Mouse (Mus musculus): ENCODE measurements at regions not wholly inside any gene's neighbourhood (a gene's known extent, or its start where the extent isn't known, plus 50 kb on each side); places are given as distances from the start of the nearest gene placed in this dataset.
"Not testable (repeated sequence)": the region's sequence is repeated elsewhere in the genome, so short reads cannot be mapped to it uniquely, and the experiment has no call there.

DNA sequence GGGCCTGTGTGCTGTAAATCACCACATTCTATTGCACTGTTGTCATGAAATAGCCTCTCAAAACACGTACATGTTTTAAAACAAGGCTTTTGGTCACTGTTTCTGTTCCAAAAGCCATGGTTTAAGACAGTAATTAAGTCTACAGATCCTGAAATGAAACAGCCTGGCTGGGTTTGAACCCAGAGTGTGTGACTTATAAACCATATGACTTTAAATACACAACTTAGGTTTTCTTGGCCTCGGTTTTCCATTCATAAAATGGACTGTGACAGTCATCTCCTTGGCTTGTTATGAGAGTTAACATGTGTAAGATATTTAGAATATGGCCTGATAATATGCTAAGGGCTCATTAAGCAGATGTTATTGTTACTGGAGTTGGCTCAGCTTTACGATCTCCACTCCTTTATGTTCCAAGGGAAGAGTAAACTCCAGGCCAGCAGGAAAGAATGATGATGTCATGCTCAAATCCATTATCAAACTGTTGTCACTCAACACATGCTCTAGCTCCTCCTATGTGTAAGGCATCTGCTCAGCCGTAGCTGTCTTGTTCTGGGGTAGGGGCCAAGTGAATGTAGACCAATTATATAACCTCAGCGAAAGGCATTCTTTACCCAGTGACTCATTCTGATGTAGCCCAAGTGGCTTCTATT is 154.6 kb upstream of the Slc25a13 start:
- H3K4me3 ChIP-seq (ENCODE audit: low read depth, low read length) = no peak overlapping the region
- ATAC-seq = no peak
- no peak overlapping the region for H3K4me2 ChIP-seq (ENCODE audit: low read length)
- no peaks in the 10 kb centered on the region for H3K27me3 ChIP-seq (ENCODE audit: control insufficient read depth, insufficient read depth, low read depth, low read length)
- H3K4me1 ChIP-seq (ENCODE audit: control insufficient read depth, insufficient read depth, low read length) = no peaks in the 10 kb centered on the region
- H3K27ac ChIP-seq (ENCODE audit: low read length) = no peak overlapping the region
- WGBS = 86% methylated on average over 5 of the region's 5 CpGs
- no peak overlapping the region for H3K9ac ChIP-seq (ENCODE audit: low read depth, low read length)
- no peaks in the 10 kb centered on the region for H3K9me3 ChIP-seq (replicated peaks; ENCODE audit: control insufficient read depth, low read length, poor library complexity, severe bottlenecking)
- H3K36me3 ChIP-seq (ENCODE audit: control insufficient read depth, insufficient read depth, low read length) = no peaks in the 10 kb centered on the region

DNA sequence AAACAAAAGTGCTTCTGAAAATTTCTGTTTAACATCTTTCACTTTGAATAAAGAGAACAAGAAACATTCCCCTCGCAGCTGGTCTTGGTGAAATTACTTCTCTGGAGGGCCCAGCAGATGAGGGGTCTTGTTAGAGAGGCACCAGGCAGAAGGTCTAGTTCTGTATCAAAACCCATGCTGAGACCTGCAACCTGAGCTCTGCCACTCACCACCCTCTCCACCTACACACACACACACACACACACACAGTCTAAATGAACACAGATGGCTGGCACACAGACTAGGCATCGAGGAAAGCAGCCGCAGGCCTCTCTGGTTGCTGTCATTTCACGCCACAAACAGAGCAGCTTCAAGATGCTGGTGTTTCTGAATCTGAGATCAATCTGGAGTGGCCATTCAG is 147.1 kb upstream of the Slc25a13 start:
- Histone ChIP-seq H3K9me3 (replicated peaks; ENCODE audit: control insufficient read depth, low read length, poor library complexity, severe bottlenecking) (no peaks in the 10 kb centered on the region), H3K4me2 (ENCODE audit: low read length) (no peak overlapping the region), H3K27ac (ENCODE audit: low read length) (no peak overlapping the region), H3K9ac (ENCODE audit: low read depth, low read length) (no peak overlapping the region), H3K4me3 (ENCODE audit: low read depth, low read length) (no peak overlapping the region), H3K36me3 (ENCODE audit: control insufficient read depth, insufficient read depth, low read length) (no peaks in the 10 kb centered on the region), H3K27me3 (ENCODE audit: control insufficient read depth, insufficient read depth, low read depth, low read length) (no peaks in the 10 kb centered on the region), H3K4me1 (ENCODE audit: control insufficient read depth, insufficient read depth, low read length) (no peaks in the 10 kb centered on the region)
- ATAC-seq = no peak
- WGBS = 68% methylated on average over 4 of the region's 4 CpGs

DNA sequence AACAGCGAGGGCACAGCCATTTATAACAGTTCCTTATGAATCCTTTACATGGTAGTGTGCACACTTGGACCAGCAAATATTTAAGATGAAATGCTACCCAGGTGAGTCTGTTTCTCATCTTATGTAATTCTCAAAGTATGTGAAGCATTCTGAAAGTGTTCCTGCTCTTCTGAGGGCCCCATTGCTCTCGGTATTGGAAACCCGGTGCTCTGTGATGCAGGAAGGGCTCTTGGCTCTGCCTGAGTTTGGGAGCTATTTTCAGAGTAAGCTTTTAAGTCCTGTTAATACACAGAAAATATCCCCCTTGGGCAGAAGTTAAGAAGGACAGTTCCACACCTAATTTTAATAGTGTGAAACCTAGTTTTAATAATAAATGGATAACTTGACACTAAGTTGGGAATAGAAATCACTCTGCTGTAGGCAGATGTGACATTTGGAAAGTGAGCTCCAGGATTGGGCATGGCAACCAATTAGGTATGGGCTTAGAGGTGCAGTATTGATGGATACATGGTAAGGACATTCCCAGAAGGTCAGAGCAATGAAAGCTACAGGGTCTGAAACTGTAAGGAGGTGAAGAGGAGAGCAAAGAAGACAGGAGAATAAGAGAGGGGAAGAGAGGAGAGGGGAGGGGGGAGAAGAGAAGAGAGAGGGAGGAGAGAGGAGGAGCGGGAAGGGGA is 145.8 kb upstream of the Slc25a13 start:
- H3K4me1 ChIP-seq (ENCODE audit: control insufficient read depth, insufficient read depth, low read length) = no peaks in the 10 kb centered on the region
- 0 out of 2 replicates have a peak, but pooled peaks have one; percentile 56 for ATAC-seq
- no peak overlapping the region for H3K4me3 ChIP-seq (ENCODE audit: low read depth, low read length)
- no peaks in the 10 kb centered on the region for H3K27me3 ChIP-seq (ENCODE audit: control insufficient read depth, insufficient read depth, low read depth, low read length)
- H3K9me3 ChIP-seq (replicated peaks; ENCODE audit: control insufficient read depth, low read length, poor library complexity, severe bottlenecking) = no peaks in the 10 kb centered on the region
- H3K9ac ChIP-seq (ENCODE audit: low read depth, low read length) = no peak overlapping the region
- WGBS = 79% methylated on average over 4 of the region's 4 CpGs
- H3K27ac ChIP-seq (ENCODE audit: low read length) = no peak overlapping the region
- no peaks in the 10 kb centered on the region for H3K36me3 ChIP-seq (ENCODE audit: control insufficient read depth, insufficient read depth, low read length)
- no peak overlapping the region for H3K4me2 ChIP-seq (ENCODE audit: low read length)

DNA sequence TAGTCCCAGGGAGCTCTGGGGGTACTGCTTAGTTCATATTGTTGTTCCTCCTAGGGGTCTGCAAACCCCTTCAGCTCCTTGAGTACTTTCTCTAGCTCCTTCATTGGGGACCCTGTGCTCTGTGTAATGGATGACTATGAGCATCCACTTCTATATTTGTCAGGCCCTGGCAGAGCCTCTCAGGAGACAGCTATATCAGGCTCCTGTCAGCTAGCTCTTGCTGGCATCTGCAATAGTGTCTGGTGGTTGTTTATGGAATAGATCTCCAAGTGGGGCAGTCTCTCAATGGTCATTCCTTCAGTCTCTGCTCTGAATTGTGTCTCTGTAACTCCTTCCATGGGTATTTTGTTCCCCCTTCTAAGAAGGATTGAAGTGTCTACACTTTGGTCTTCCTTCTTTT is 144.2 kb upstream of the Slc25a13 start:
- not testable (repeated sequence) for H3K4me2 ChIP-seq (ENCODE audit: low read length); H3K27me3 ChIP-seq (ENCODE audit: control insufficient read depth, insufficient read depth, low read depth, low read length); H3K9me3 ChIP-seq (replicated peaks; ENCODE audit: control insufficient read depth, low read length, poor library complexity, severe bottlenecking); H3K27ac ChIP-seq (ENCODE audit: low read length); ATAC-seq; H3K4me3 ChIP-seq (ENCODE audit: low read depth, low read length); H3K36me3 ChIP-seq (ENCODE audit: control insufficient read depth, insufficient read depth, low read length); H3K4me1 ChIP-seq (ENCODE audit: control insufficient read depth, insufficient read depth, low read length); H3K9ac ChIP-seq (ENCODE audit: low read depth, low read length)

DNA sequence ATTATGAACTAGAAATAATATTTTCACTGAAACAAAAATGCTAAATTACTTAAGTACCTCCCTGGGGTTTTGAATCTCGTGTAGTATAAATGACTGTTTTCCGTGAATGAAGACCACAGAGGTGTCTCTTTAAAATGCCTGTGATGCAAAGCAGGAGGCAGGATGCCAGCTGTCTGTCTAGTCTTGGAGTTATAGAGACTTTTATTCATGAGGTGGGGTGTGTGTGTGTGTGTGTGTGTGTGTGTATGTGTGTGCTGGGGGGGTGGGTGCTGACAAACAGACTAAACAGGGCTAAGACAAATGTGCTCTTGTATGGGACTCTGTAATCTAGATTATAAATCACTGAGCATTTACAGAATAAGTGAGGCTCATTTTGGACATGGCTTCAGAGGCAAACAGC is 140.5 kb upstream of the Slc25a13 start:
- H3K9me3 ChIP-seq (replicated peaks; ENCODE audit: control insufficient read depth, low read length, poor library complexity, severe bottlenecking) = no peaks in the 10 kb centered on the region
- WGBS = 33% methylated on average over 2 of the region's 2 CpGs
- H3K4me3 ChIP-seq (ENCODE audit: low read depth, low read length) = no peak overlapping the region
- no peak overlapping the region for H3K4me2 ChIP-seq (ENCODE audit: low read length)
- H3K9ac ChIP-seq (ENCODE audit: low read depth, low read length) = no peak overlapping the region
- H3K4me1 ChIP-seq (ENCODE audit: control insufficient read depth, insufficient read depth, low read length) = no peaks in the 10 kb centered on the region
- H3K36me3 ChIP-seq (ENCODE audit: control insufficient read depth, insufficient read depth, low read length) = no peaks in the 10 kb centered on the region
- no peak overlapping the region for H3K27ac ChIP-seq (ENCODE audit: low read length)
- ATAC-seq = no peak
- H3K27me3 ChIP-seq (ENCODE audit: control insufficient read depth, insufficient read depth, low read depth, low read length) = no peaks in the 10 kb centered on the region

DNA sequence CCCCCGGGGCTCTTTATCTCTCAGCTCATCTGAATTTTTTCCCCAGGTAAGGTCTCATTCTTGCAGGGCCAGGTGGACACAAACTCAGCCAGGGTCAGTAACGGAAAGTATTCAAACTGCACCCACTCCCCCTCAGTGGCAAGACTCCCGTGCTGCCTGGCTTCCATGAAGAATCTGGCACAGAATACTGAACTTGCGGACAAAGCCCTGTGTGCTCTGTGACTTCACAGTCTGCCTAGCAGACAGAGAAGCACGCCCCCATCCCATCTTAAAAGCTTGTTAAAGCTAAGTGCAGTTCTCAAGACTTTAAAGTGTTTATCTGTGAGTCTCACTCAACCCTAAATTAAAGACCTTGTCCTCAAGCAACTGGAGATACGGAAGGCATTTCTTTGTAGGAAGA is 140.0 kb upstream of the Slc25a13 start:
- H3K4me2 ChIP-seq (ENCODE audit: low read length) = no peak overlapping the region
- H3K4me3 ChIP-seq (ENCODE audit: low read depth, low read length) = no peak overlapping the region
- ATAC-seq = no peak
- H3K9ac ChIP-seq (ENCODE audit: low read depth, low read length) = no peak overlapping the region
- H3K27ac ChIP-seq (ENCODE audit: low read length) = no peak overlapping the region
- H3K36me3 ChIP-seq (ENCODE audit: control insufficient read depth, insufficient read depth, low read length) = no peaks in the 10 kb centered on the region
- no peaks in the 10 kb centered on the region for H3K4me1 ChIP-seq (ENCODE audit: control insufficient read depth, insufficient read depth, low read length)
- WGBS = 66% methylated on average over 6 of the region's 6 CpGs
- H3K9me3 ChIP-seq (replicated peaks; ENCODE audit: control insufficient read depth, low read length, poor library complexity, severe bottlenecking) = no peaks in the 10 kb centered on the region
- no peaks in the 10 kb centered on the region for H3K27me3 ChIP-seq (ENCODE audit: control insufficient read depth, insufficient read depth, low read depth, low read length)

DNA sequence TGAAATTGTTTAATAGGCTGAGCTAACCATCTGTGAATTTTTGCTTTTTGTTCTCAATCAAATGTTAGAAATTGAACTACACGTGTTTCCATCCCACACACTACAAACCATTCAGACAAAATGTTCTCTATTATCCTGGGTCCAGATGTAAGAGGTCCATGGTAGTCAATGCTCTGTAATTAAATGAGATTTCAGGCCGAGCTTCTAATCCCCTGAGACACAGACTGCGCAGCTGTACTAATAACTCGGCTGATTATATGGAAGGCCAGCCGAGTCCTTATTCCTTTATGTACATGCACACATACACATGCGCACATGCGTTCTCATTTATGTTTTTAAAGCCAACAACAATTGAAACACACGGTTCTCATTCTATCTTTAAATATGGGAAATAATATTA is 118.3 kb upstream of the Slc25a13 start:
- Histone ChIP-seq H3K27ac (ENCODE audit: low read length) (no peak overlapping the region), H3K4me1 (ENCODE audit: control insufficient read depth, insufficient read depth, low read length) (no peaks in the 10 kb centered on the region), H3K4me2 (ENCODE audit: low read length) (no peak overlapping the region), H3K9me3 (replicated peaks; ENCODE audit: control insufficient read depth, low read length, poor library complexity, severe bottlenecking) (no peaks in the 10 kb centered on the region), H3K4me3 (ENCODE audit: low read depth, low read length) (no peak overlapping the region), H3K36me3 (ENCODE audit: control insufficient read depth, insufficient read depth, low read length) (no peaks in the 10 kb centered on the region), H3K9ac (ENCODE audit: low read depth, low read length) (no peak overlapping the region), H3K27me3 (ENCODE audit: control insufficient read depth, insufficient read depth, low read depth, low read length) (no peaks in the 10 kb centered on the region)
- ATAC-seq = no peak
- 50% methylated on average over 8 of the region's 8 CpGs for WGBS

DNA sequence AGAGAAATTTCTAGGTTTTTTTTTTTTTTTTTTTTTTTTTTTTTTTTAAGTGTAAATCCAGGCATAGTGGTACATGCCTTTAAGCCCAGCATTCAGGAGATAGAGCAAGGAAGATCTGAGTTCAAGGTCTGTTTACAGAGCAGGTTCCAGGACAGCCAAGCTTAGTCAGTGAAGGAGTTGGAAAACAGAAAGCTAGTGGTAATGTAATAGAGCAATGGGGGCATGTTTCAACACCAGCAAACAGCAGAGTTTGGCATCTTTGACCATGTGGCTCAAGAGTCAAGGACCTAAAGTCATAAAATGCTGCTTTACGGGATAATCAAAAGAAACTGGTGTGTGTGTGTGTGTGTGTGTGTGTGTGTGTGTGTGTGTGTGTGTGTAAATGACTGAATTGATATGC is 113.3 kb upstream of the Slc25a13 start:
- Histone ChIP-seq H3K27ac (ENCODE audit: low read length) (no peak overlapping the region), H3K27me3 (ENCODE audit: control insufficient read depth, insufficient read depth, low read depth, low read length) (no peaks in the 10 kb centered on the region), H3K9me3 (replicated peaks; ENCODE audit: control insufficient read depth, low read length, poor library complexity, severe bottlenecking) (peaks cover 8% of the 10 kb centered on the region; the same call in 1 of the 2 replicates), H3K4me3 (ENCODE audit: low read depth, low read length) (no peak overlapping the region), H3K36me3 (ENCODE audit: control insufficient read depth, insufficient read depth, low read length) (no peaks in the 10 kb centered on the region), H3K4me1 (ENCODE audit: control insufficient read depth, insufficient read depth, low read length) (no peaks in the 10 kb centered on the region), H3K9ac (ENCODE audit: low read depth, low read length) (no peak overlapping the region), H3K4me2 (ENCODE audit: low read length) (no peak overlapping the region)
- 100% methylated on average over 1 of the region's 1 CpGs for WGBS
- ATAC-seq = no peak

DNA sequence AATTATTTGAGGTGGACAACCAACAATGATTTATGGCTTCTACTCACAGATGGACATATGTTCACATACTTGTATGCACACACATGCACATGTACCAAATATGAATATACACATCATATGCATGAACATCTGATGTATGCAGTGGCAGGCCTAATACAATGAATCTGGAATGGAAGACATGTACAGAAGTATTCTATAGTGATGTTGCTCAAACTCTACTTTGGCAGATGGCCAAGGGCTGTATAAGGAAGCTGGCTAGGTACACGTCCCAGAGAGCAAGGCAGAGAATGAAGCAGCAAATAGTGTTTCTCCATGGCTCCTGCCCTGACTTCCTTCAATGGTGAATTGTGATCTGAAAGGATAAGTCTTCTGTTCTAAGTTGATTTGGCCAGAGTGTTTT is 108.5 kb upstream of the Slc25a13 start:
- H3K9ac ChIP-seq (ENCODE audit: low read depth, low read length) = no peak overlapping the region
- no peak overlapping the region for H3K27ac ChIP-seq (ENCODE audit: low read length)
- peaks cover 8% of the 10 kb centered on the region; the same call in 1 of the 2 replicates for H3K9me3 ChIP-seq (replicated peaks; ENCODE audit: control insufficient read depth, low read length, poor library complexity, severe bottlenecking)
- H3K4me3 ChIP-seq (ENCODE audit: low read depth, low read length) = no peak overlapping the region
- WGBS = 65% methylated on average over 1 of the region's 1 CpGs
- no peaks in the 10 kb centered on the region for H3K27me3 ChIP-seq (ENCODE audit: control insufficient read depth, insufficient read depth, low read depth, low read length)
- no peak for ATAC-seq
- no peaks in the 10 kb centered on the region for H3K4me1 ChIP-seq (ENCODE audit: control insufficient read depth, insufficient read depth, low read length)
- no peak overlapping the region for H3K4me2 ChIP-seq (ENCODE audit: low read length)
- H3K36me3 ChIP-seq (ENCODE audit: control insufficient read depth, insufficient read depth, low read length) = no peaks in the 10 kb centered on the region
